Mouse (Mus musculus) midbrain, embryonic 16.5 days (tissue): ENCODE data around the gene Aurka. TPM values are rescaled to one million over a fixed set of nuclear protein-coding genes. Genes with fewer than 3 reads are reported as not detected.

Experiments
- ATAC-seq: fragments of 200-750 bp; cut with Nextera tagmentation; 2 replicates; pipeline ENCODE4 v1.8.0; 2017; ENCODE audit warnings: moderate TSS enrichment
- H3K27ac ChIP-seq: fragments of 300-500 bp; sonication (generic); 2 replicates; pipeline ENCODE4 v1.5.1; 2014; ENCODE audit warnings: mild to moderate bottlenecking, low read length, mixed read lengths
- H3K27me3 ChIP-seq: fragments of 300-500 bp; sonication (generic); 2 replicates; pipeline ENCODE4 v1.6.1; 2014; ENCODE audit warnings: low read depth, low read length, mixed read lengths; ENCODE audit not compliant: control insufficient read depth, insufficient read depth
- H3K36me3 ChIP-seq: fragments of 300-500 bp; sonication (generic); 2 replicates; pipeline ENCODE4 v1.6.1; 2014; ENCODE audit warnings: mild to moderate bottlenecking, low read length, moderate library complexity, mixed read lengths; ENCODE audit not compliant: control insufficient read depth, insufficient read depth
- H3K4me1 ChIP-seq: fragments of 300-500 bp; sonication (generic); 2 replicates; pipeline ENCODE4 v1.6.1; 2014; ENCODE audit warnings: mild to moderate bottlenecking, low read length, mixed read lengths; ENCODE audit not compliant: control insufficient read depth, insufficient read depth
- H3K4me2 ChIP-seq: fragments of 300-500 bp; sonication (generic); 2 replicates; pipeline ENCODE4 v1.6.1; 2014; ENCODE audit warnings: mild to moderate bottlenecking, low read length, mixed read lengths
- H3K4me3 ChIP-seq: fragments of 300-500 bp; sonication (generic); 2 replicates; pipeline ENCODE4 v1.5.1; 2014; ENCODE audit warnings: low read depth, mild to moderate bottlenecking, low read length, moderate library complexity, mixed read lengths
- H3K9ac ChIP-seq: fragments of 300-500 bp; sonication (generic); 2 replicates; pipeline ENCODE4 v1.6.1; 2014; ENCODE audit warnings: low read depth, low read length, mixed read lengths
- H3K9me3 ChIP-seq: fragments of 300-500 bp; sonication (generic); replicated peaks from 2 replicates; pipeline ENCODE4 v1.6.1; 2014; ENCODE audit warnings: mild to moderate bottlenecking, low read length, mixed read lengths; ENCODE audit not compliant: control insufficient read depth, poor library complexity, severe bottlenecking
- WGBS: fragments of 180-500 bp; shearing (Covaris S2); extraction: QIAGEN DNeasy Blood & Tissue Kit; methylation state at CpG from one replicate; pipeline ENCODE4 v1.1.7; 2014; 5-methylcytosine and 5-hydroxymethylcytosine counted together
- polyA plus RNA-seq: library from polyadenylated mRNA; unstranded; fragments of >200 nt; fragmentation: Nextera tagmentation; extraction: Ambion mirVana; gene quantifications from 2 replicates; pipeline ENCODE4 v1.2.1, GENCODE M21; 2015

Aurka gene
- polyA plus RNA-seq, 1 experiment from 2014 or later, result 10.4 TPM

GRCm38 (mm10) chr2:172393391-172394051, 23.2 kb upstream of the Aurka start, which contains the start of gene Cass4:
TSS of gene Cass4 (plus strand) at chr2:172393794.
- H3K9ac ChIP-seq, result no peak within 1 kb of the TSS
- no peak within 1 kb of the TSS for H3K27ac ChIP-seq
- H3K4me1 ChIP-seq, result no peaks in the 10 kb centered on the region
- WGBS, result 39% methylated on average over 13 of the region's 13 CpGs
- no peak within 1 kb of the TSS for H3K4me3 ChIP-seq
- H3K36me3 ChIP-seq, result no peaks in the 10 kb centered on the region
- H3K27me3 ChIP-seq, result no peaks in the 10 kb centered on the region
- H3K9me3 ChIP-seq, result no peaks in the 10 kb centered on the region
- no peak for ATAC-seq
- no peak within 1 kb of the TSS for H3K4me2 ChIP-seq

DNA sequence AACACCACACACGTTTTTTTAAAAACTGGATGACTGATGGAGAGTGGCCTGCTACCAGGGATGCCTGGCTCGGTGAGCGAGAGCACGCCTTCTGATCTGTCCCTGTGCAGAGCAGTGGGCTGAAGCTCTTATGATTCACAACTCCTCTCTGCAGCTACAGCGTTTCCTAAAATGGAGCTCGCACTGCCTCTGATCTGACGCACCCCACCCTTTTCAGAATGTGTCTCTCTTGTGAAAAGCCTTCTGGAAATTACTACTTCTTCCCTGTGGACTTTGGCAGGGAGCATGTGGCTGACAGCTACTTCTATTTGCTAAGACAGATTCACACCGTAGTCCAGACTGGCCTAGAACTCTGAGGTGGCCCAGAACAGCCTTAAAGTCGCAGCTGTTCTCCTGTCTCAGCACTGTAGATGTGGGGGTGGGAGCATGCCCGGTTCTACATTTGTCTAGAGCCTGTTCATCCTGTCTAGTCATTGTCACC, 21.7 kb upstream of the Aurka start:
- no peaks in the 10 kb centered on the region for H3K36me3 ChIP-seq
- no peak for ATAC-seq
- H3K27ac ChIP-seq, result no peak overlapping the region
- H3K4me2 ChIP-seq, result no peak overlapping the region
- H3K27me3 ChIP-seq, result no peaks in the 10 kb centered on the region
- no peak overlapping the region for H3K9ac ChIP-seq
- WGBS, result 78% methylated on average over 10 of the region's 10 CpGs
- no peaks in the 10 kb centered on the region for H3K9me3 ChIP-seq
- no peaks in the 10 kb centered on the region for H3K4me1 ChIP-seq
- H3K4me3 ChIP-seq, result no peak overlapping the region

DNA sequence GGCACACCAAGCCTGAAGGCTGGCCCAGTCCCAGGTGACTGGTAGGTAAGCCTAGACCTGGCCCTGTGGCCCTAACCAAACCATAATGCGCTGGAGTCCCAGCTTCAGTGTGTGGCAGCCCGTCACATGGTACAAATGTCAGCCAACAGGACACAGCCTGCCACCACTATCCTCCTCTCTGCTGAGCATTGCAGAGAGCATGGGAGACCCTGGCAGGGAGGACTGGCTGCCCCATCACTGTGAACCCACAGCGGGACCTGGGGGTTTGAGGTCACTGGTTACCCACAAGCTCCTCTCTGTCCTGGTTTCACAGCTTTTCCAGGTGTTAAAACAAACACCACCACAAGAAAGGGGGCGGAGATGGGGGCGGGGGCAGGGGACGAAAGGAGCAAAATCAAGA, 20.0 kb upstream of the Aurka start:
- no peak overlapping the region for H3K4me3 ChIP-seq
- 52% methylated on average over 6 of the region's 6 CpGs for WGBS
- H3K9ac ChIP-seq, result no peak overlapping the region
- H3K9me3 ChIP-seq, result no peaks in the 10 kb centered on the region
- H3K36me3 ChIP-seq, result no peaks in the 10 kb centered on the region
- no peak for ATAC-seq
- H3K4me1 ChIP-seq, result no peaks in the 10 kb centered on the region
- H3K27ac ChIP-seq, result no peak overlapping the region
- no peak overlapping the region for H3K4me2 ChIP-seq
- H3K27me3 ChIP-seq, result no peaks in the 10 kb centered on the region

DNA sequence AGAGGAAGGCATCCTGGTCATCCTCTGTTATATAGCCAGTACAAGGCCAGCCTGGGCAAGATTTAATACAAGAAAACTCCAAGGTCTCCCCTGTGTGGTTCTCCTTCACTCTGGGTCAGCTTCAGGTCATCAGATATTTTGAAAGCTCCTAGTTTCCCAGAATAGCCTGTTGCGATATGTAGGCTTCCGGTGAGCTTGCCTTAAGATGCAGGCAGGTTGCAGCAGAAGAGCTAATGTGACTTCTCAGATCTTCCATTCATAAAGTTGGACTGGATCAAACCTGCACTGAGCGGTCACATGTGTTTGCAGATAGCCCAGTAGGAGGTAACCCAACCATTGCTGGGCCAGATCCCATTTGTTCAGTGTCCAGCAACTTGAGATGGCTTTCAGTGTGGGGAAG, 14.4 kb upstream of the Aurka start:
- Histone ChIP-seq H3K27ac (no peak overlapping the region), H3K4me3 (no peak overlapping the region), H3K9ac (no peak overlapping the region), H3K36me3 (peaks cover 21% of the 10 kb centered on the region), H3K4me2 (no peak overlapping the region), H3K4me1 (no peaks in the 10 kb centered on the region), H3K9me3 (no peaks in the 10 kb centered on the region), H3K27me3 (no peaks in the 10 kb centered on the region)
- WGBS, result 91% methylated on average over 3 of the region's 3 CpGs
- ATAC-seq, result no peak

DNA sequence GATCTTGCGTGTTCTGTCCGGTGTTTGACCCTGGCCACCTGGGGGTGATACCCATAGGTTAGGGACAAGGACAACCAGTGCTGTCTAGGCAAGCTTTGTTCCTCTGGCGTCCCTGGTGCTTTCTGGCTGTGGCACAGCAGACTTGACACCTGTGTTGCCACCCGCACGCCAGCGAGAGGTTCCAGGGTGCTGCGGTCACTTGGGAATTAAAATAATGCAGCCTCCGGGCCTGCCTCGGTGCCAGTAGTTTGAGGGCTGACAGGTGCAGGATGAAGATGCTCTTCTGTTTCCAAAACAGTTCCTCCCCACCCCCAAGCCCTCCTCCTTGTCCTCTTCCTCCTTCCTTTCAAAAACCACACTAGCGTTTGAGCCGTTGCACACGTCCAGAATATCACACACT, 11.6 kb upstream of the Aurka start:
- no peak overlapping the region for H3K9ac ChIP-seq
- H3K27me3 ChIP-seq, result no peaks in the 10 kb centered on the region

GRCm38 (mm10) chr2:172381341-172381740, 11.0 kb upstream of the Aurka start:
- Histone ChIP-seq H3K4me2 (no peak overlapping the region), H3K27me3 (no peaks in the 10 kb centered on the region), H3K27ac (no peak overlapping the region), H3K4me3 (no peak overlapping the region), H3K9ac (no peak overlapping the region), H3K36me3 (peaks cover 32% of the 10 kb centered on the region), H3K4me1 (no peaks in the 10 kb centered on the region), H3K9me3 (no peaks in the 10 kb centered on the region)
- WGBS, result 92% methylated on average over 11 of the region's 11 CpGs
- no peak for ATAC-seq

More for the DNA sequence above, 11.6 kb upstream of the Aurka start:
- Histone ChIP-seq H3K36me3 (peaks cover 29% of the 10 kb centered on the region), H3K4me1 (no peaks in the 10 kb centered on the region), H3K4me2 (no peak overlapping the region), H3K4me3 (no peak overlapping the region), H3K27ac (no peak overlapping the region), H3K9me3 (no peaks in the 10 kb centered on the region)
- WGBS, result 92% methylated on average over 12 of the region's 12 CpGs
- no peak for ATAC-seq

DNA sequence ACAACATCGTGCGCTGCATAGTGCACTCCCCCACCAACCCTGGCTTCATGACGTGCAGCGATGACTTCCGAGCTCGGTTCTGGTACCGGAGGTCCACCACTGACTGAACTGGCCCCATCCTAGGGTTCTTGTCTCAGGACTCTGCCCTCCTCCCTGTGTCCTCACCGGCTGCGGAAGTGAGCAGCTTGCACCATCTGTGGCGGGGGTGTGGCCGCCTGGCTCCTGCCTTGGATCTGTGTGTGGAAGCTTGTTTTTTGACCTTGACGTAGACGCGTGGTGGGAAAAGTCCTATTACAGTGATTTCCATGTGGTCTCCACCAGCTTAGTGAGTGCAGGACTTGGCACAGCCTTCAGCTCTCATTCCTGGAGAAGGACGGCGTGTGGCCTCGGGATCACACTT, 10.2 kb upstream of the Aurka start:
- Histone ChIP-seq H3K9me3 (no peaks in the 10 kb centered on the region), H3K27ac (no peak overlapping the region), H3K4me1 (no peaks in the 10 kb centered on the region), H3K4me2 (no peak overlapping the region), H3K36me3 (peaks cover 40% of the 10 kb centered on the region), H3K27me3 (no peaks in the 10 kb centered on the region), H3K9ac (no peak overlapping the region), H3K4me3 (no peak overlapping the region)
- 95% methylated on average over 17 of the region's 17 CpGs for WGBS
- no peak for ATAC-seq

DNA sequence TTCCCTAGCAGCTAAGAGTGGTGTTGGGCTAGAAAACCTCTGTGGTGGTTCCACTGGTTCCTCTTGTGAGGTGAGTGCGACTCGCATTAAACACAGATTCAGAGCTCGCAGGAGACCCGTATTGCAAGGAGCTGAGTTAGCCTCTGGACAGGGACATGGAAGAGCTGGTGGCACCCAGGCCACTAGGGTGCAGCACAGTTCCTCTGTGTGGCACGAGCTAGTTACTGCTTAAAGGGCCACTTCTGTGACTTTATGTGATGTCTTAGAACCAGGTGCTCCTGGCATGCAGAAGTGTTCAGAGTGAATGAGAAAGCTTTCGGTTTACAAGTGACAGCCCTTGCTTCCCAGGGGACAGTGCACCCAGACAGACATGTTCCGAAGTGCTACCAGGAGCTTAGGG, 8.0 kb upstream of the Aurka start:
- ATAC-seq, result no peak

GRCm38 (mm10) chr2:172376999-172377515, 6.7 kb upstream of the Aurka start:
- Histone ChIP-seq H3K4me1 (peaks cover under 1% of the 10 kb centered on the region; the same call in 1 of the 2 replicates), H3K27ac (no peak overlapping the region), H3K4me3 (no peak overlapping the region), H3K9ac (no peak overlapping the region), H3K36me3 (peaks cover 46% of the 10 kb centered on the region), H3K4me2 (no peak overlapping the region), H3K27me3 (no peaks in the 10 kb centered on the region), H3K9me3 (no peaks in the 10 kb centered on the region)
- WGBS, result 72% methylated on average over 5 of the region's 5 CpGs
- ATAC-seq, result no peak

More for the DNA sequence above, 8.0 kb upstream of the Aurka start:
- H3K9me3 ChIP-seq, result no peaks in the 10 kb centered on the region
- H3K4me2 ChIP-seq, result no peak overlapping the region
- H3K27ac ChIP-seq, result no peak overlapping the region
- no peak overlapping the region for H3K9ac ChIP-seq
- H3K4me3 ChIP-seq, result no peak overlapping the region
- 75% methylated on average over 7 of the region's 7 CpGs for whole genome bisulfite sequencing
- H3K27me3 ChIP-seq, result no peaks in the 10 kb centered on the region
- H3K4me1 ChIP-seq, result no peaks in the 10 kb centered on the region
- H3K36me3 ChIP-seq, result peaks cover 46% of the 10 kb centered on the region
